ENCODE assay signal across 9 mouse cellular contexts in the genomic region with DNA sequence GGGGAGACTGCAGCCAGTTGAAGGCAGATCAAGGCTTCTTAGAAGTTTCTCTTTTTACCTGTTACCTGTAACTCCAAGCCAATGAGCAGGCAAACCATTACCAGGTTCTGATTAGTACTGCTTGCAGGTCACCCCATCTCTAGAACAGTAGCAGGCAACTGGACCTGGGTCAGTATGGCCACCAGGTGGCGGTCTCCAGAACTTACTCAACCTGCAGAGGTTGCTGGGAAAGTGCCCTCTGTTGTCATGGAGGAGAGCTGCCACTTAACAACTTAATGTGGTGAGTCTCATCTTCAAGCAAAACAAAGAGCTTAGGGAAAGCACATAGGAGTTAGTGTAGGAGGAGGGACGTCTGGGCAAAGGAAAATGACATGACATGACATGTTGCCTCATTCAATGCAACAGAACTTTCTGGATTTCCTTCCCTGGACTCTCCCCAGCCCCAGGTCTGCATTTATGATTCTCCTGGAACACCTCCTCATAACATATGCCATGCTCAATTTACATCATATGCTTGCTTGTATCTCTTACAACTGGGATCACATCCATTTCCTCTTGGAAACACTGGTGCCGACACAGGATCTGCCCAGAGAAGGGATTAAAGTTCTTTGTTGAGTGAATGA.
DNase-seq lines count a peak whose midpoint lies in the region; ATAC-seq and TF ChIP-seq lines count a peak whose summit lies in the region.
"Had no signal": no experiment of that assay in that cellular context is flagged by ENCODE, and none has a peak within 500 bp of the region (broad histone marks: within the 10 kb centered on the region; RNA-seq: fewer than 3 reads in every experiment).

No protein-coding gene starts in this region.

- no peak overlapping the region for H3K9ac ChIP-seq in embryonic facial prominence, embryonic 14.5 days (ENCODE audit: low read depth, low read length)

- DNase-seq in frontal cortex, postnatal 25 days (ENCODE audit: low spot score in 2 of 2): no peak
- peak; percentile 6 to 15 for DNase-seq in B cell, adult 2 months
- peak; percentile 50 for DNase-seq in brain, embryonic 14.5 days (ENCODE audit: low read depth)
- DNase-seq in embryonic facial prominence, embryonic 14.5 days (ENCODE audit: low spot score): peak; percentile 62
- peak; percentile 84 for DNase-seq in kidney, adult 9 months
- peak; percentile 84 for DNase-seq in lung, postnatal 14 days
- DNase-seq in thymus, postnatal 14 days: peak; percentile 45

- H3K4me2 ChIP-seq in embryonic facial prominence, embryonic 14.5 days (ENCODE audit: low read depth, low read length): no peak overlapping the region

- peaks cover 10% of the 10 kb centered on the region for H3K4me1 ChIP-seq in embryonic facial prominence, embryonic 14.5 days (ENCODE audit: control insufficient read depth, insufficient read depth, low read length)

- peak overlapping the region; percentile 75; the same call in 1 of the 2 replicates for H3K27ac ChIP-seq in embryonic facial prominence, embryonic 14.5 days (replicated peaks; ENCODE audit: low read depth, low read length)

- ATAC-seq in frontal cortex, adult (ENCODE audit: low TSS enrichment): peak; percentile 52
- peak; percentile 55; the same call in 1 of the 2 replicates for ATAC-seq in embryonic facial prominence, embryonic 14.5 days (ENCODE audit: low read depth)

- H3K27me3 ChIP-seq in embryonic facial prominence, embryonic 14.5 days (replicated peaks; ENCODE audit: control insufficient read depth, insufficient read depth, low read length): no peaks in the 10 kb centered on the region

- H3K4me3 ChIP-seq in embryonic facial prominence, embryonic 14.5 days (ENCODE audit: low read depth, low read length): no peak overlapping the region

- no peaks in the 10 kb centered on the region for H3K9me3 ChIP-seq in embryonic facial prominence, embryonic 14.5 days (ENCODE audit: control insufficient read depth, low read length)
- H3K9me3 ChIP-seq: megakaryocyte, embryonic 14.5 days had no signal

- H3K36me3 ChIP-seq in embryonic facial prominence, embryonic 14.5 days (ENCODE audit: control insufficient read depth, insufficient read depth, low read length): no peaks in the 10 kb centered on the region

- no peak for TF ChIP-seq POLR2A in brain, embryonic 14.5 days (IDR thresholded peaks at IDR 0.05; ENCODE audit: borderline replicate concordance, extremely low read depth, insufficient read depth, insufficient read length, poor library complexity, severe bottlenecking)

- 39% methylated on average over 3 of the region's 3 CpGs for WGBS in embryonic facial prominence, embryonic 14.5 days

- peak; percentile 58 for TF ChIP-seq CTCF in brain, embryonic 14.5 days (IDR thresholded peaks at IDR 0.05; ENCODE audit: borderline replicate concordance, extremely low read depth, insufficient read depth, insufficient read length)

Comparison
In these comparisons a context has a peak if more than half of its experiments do, and no peak if none do; other contexts are left out.
1. DNase-seq: peak in B cell, adult 2 months (2 of 2), brain, embryonic 14.5 days (single experiment), embryonic facial prominence, embryonic 14.5 days (single experiment), kidney, adult 9 months (single experiment), lung, postnatal 14 days (single experiment) and thymus, postnatal 14 days (single experiment); none in frontal cortex, postnatal 25 days (0 of 2).